Mouse (Mus musculus) A20 (cell line): ENCODE results near the gene Cd24a.

Source experiments
- DNase-seq: peaks from one replicate; pipeline ENCODE4 v3.0.0-alpha.2; 2011; ENCODE audit warnings: low read depth, low spot score

Cd24a gene

GRCm38 (mm10) chr10:43625578-43625977 lies 47.5 kb downstream of the Cd24a start:
- no peak for DNase-seq

DNA sequence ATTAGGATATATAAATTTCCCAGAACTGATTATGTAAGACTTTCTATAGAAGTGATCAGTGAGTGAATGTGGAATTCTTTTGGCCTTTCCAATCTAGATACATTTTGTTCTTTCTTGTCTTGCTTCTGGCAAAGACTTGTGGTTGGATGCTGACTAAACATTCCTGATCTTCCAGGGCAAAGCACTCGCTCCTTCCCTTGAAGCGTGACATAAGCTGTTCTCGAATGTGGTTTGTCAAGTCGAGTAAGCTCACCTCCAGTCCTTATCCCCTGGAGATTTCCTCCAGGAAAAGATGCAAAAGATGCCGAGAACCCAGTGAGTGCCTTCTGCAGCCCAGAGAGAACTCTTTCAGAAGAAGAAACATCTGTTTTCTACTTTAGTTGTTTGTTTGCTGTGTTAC lies 51.1 kb downstream of the Cd24a start:
- DNase-seq: no peak

- no peak for DNase-seq
These were observed 51.8 kb downstream of the Cd24a start for GRCm38 (mm10) chr10:43629857-43630256.

DNA sequence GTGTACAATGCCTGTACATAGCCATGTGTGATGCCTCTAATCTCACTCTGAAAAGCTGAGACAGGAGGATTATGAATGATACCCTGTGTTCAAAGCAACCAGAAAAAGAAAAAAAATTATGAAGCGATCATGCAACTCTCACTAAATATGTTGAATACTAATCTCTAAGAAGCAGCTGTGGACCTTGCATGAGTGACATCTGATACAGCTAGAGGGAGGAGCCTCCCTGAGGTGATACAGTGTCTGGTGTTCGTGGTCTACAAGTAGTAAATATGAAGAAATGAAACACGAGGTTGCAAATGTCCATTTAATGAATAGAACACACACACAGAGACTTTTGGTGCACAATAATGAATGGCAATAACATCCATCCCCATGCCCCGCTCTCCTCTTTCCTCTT lies 52.5 kb downstream of the Cd24a start:
- peak; percentile 25 for DNase-seq

DNA sequence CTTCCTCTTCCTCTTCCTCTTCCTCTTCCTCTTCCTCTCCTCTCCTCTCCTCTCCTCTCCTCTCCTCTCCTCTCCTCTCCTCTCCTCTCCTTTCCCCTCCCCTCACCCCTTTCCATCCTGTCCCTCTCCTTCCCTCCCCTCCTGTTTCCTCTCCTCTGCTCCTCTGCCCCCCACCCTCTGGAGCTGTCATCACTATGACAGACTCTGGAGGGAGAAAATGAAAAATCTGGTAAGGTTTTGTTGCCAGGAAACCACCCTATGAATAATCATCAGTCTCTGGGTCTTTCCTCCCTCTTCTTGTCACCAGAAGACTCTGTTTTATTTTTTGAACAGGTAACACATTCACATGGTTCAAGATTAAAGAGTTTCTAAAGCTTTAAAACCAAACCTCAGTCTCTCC lies 53.0 kb downstream of the Cd24a start:
- no peak for DNase-seq

DNA sequence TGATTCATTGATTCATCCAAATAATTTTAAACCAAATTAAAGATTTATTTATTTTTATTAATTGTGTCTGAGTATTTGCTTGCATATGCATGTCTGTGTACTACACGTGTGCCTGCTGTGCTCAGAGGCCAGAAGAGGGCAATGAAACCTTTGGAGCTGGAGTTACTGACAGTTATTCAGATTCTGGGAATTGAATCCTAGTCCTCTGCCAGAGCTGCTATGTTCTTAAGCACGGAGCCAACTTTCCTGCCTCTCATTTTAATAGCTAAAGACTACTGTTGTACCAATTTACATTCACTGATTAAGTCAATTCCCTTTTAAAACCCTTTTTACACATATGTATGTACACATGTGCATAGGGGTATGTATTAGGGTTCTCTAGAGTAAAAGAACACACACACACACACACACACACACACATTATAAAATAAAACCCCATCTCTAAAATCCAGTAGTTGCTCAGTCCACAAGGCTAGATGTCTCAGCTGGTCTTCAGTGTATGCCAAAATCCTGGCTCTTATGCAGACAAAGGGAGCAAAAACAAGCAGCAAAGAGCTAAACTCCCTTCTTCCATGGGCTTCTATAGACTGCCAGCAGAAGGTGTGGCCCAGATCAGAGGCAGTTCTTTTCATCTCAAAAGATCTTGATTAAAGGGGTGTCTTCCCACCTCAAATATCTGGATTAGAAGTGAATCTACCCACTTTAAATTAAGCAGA lies 53.7 kb downstream of the Cd24a start:
- no peak for DNase-seq

DNA sequence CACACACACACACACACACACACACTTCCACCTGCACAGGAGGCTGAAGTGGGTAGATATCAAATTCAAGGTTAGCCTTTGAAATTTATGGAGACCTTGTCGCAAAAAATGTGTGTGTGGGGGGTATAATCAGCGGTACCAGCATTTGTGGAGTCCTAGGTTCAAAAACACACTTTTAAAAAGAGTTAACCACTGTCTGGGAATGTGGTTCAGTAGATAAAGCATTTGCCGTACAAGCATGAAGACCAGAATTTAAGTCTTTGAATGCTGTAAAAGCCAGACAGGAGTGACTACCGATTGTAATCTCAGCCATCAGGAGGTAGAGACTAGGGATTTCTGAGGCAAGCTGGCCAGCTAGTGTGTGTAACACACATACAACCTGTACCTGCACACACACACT lies 55.0 kb downstream of the Cd24a start:
- DNase-seq: no peak
